Mouse (Mus musculus) bone marrow macrophage, adult 2 months (primary cell): Measurements from ENCODE around the gene Itga11. TPM values are rescaled to one million over a fixed set of nuclear protein-coding genes. Genes with fewer than 3 reads are reported as not detected.
"Not testable (repeated sequence)": the region's sequence is repeated elsewhere in the genome, so short reads cannot be mapped to it uniquely, and the experiment has no call there.

Experiments
- H3K27ac ChIP-seq: 2 replicates; pipeline ENCODE4 v1.5.1; 2012; ENCODE audit warnings: low read depth, low read length; ENCODE audit not compliant: insufficient read depth
- H3K4me1 ChIP-seq: 2 replicates; pipeline ENCODE4 v1.6.1; 2012; ENCODE audit warnings: low read length; ENCODE audit not compliant: control insufficient read depth, insufficient read depth
- H3K4me3 ChIP-seq: 2 replicates; pipeline ENCODE4 v1.5.1; 2012; ENCODE audit warnings: mild to moderate bottlenecking, low read length, moderate library complexity; ENCODE audit not compliant: insufficient read depth
- CTCF ChIP-seq: IDR thresholded peaks from 2 replicates; pipeline ENCODE4 v1.5.1; 2012; ENCODE audit warnings: low read depth, mild to moderate bottlenecking, low read length, moderate library complexity
- POLR2A ChIP-seq: IDR thresholded peaks from 2 replicates; pipeline ENCODE4 v1.6.1; 2012; ENCODE audit warnings: mild to moderate bottlenecking, low read depth, low read length, borderline replicate concordance
- polyA plus RNA-seq: library from polyadenylated mRNA; stranded (reverse); fragments of >200 nt; gene quantifications from 2 replicates; pipeline ENCODE4 v1.2.4, GENCODE M21; 2012; ENCODE audit not compliant: missing spikeins, insufficient read depth, insufficient read length

Gene Itga11
- polyA plus RNA-seq, 1 experiment = 0.46 TPM

GRCm38 (mm10) chr9:62786721-62787120 lies 109.1 kb downstream of the Itga11 start:
- Histone ChIP-seq H3K4me1 (peaks cover 2% of the 10 kb centered on the region; the same call in 1 of the 2 replicates), H3K4me3 (no peak overlapping the region), H3K27ac (no peak overlapping the region)

GRCm38 (mm10) chr9:62789856-62790255 lies 112.2 kb downstream of the Itga11 start:
- Histone ChIP-seq H3K4me1 (peaks cover 5% of the 10 kb centered on the region; the same call in 1 of the 2 replicates), H3K4me3 (no peak overlapping the region), H3K27ac (no peak overlapping the region)
- TF ChIP-seq CTCF = no peak
- no peak for TF ChIP-seq POLR2A

More at GRCm38 (mm10) chr9:62786721-62787120, 109.1 kb downstream of the Itga11 start:
- TF ChIP-seq POLR2A (no peak), CTCF (no peak)

GRCm38 (mm10) chr9:62799218-62799617 lies 121.6 kb downstream of the Itga11 start:
- not testable (repeated sequence) for H3K4me3 ChIP-seq, H3K27ac ChIP-seq, H3K4me1 ChIP-seq

GRCm38 (mm10) chr9:62810095-62810494 lies 132.5 kb downstream of the Itga11 start:
- TF ChIP-seq POLR2A (no peak), CTCF (no peak)
- H3K27ac ChIP-seq = no peak overlapping the region
- peak overlapping the region; percentile 99 for H3K4me3 ChIP-seq
- H3K4me1 ChIP-seq = peaks cover 37% of the 10 kb centered on the region

- peak overlapping the region; percentile 99 for H3K4me3 ChIP-seq
- peak overlapping the region; percentile 98 for H3K27ac ChIP-seq
- no peak for TF ChIP-seq POLR2A
- no peak for TF ChIP-seq CTCF
- peaks cover 37% of the 10 kb centered on the region for H3K4me1 ChIP-seq
Observed at GRCm38 (mm10) chr9:62810543-62811515, 133.2 kb downstream of the Itga11 start.

- H3K27ac ChIP-seq = peak within 1 kb of the TSS; percentile 98
- H3K4me1 ChIP-seq = peaks cover 34% of the 10 kb centered on the region
- TF ChIP-seq CTCF (no peak), POLR2A (no peak)
- peak within 1 kb of the TSS; percentile 99 for H3K4me3 ChIP-seq
Observed at GRCm38 (mm10) chr9:62811516-62812121, 134.0 kb downstream of the Itga11 start, which contains the start of gene Fem1b. TSS of gene Fem1b (minus strand) at chr9:62811934.

- TF ChIP-seq CTCF = no peak
- no peak for TF ChIP-seq POLR2A
- H3K27ac ChIP-seq = peak overlapping the region; percentile 98
- peak overlapping the region; percentile 99 for H3K4me3 ChIP-seq
- peaks cover 41% of the 10 kb centered on the region for H3K4me1 ChIP-seq
Observed at GRCm38 (mm10) chr9:62812216-62813049, 134.8 kb downstream of the Itga11 start.

GRCm38 (mm10) chr9:62814751-62815150 lies 137.1 kb downstream of the Itga11 start:
- TF ChIP-seq POLR2A (no peak), CTCF (no peak)
- Histone ChIP-seq H3K4me3 (no peak overlapping the region), H3K4me1 (peaks cover 37% of the 10 kb centered on the region), H3K27ac (no peak overlapping the region)

- no peak for TF ChIP-seq POLR2A
- TF ChIP-seq CTCF = no peak
- H3K27ac ChIP-seq = no peak overlapping the region
- no peak overlapping the region for H3K4me3 ChIP-seq
- H3K4me1 ChIP-seq = peaks cover 37% of the 10 kb centered on the region
Observed at GRCm38 (mm10) chr9:62816323-62817098, 138.9 kb downstream of the Itga11 start.
